Mouse (Mus musculus) induced T-regulatory cell, adult 2 months (primary cell): ENCODE measurements around the gene Psmb3.
"Not testable (repeated sequence)": the region's sequence is repeated elsewhere in the genome, so short reads cannot be mapped to it uniquely, and the experiment has no call there.

Experiments used
- DNase-seq: peaks from one replicate; pipeline ENCODE4 v3.0.0-alpha.2; 2012; ENCODE audit warnings: low read depth

Gene Psmb3

GRCm38 (mm10) chr11:97695712-97696401 lies 7.3 kb upstream of the Psmb3 start:
- DNase-seq: no peak

GRCm38 (mm10) chr11:97696669-97697068 lies 6.5 kb upstream of the Psmb3 start:
- DNase-seq: no peak

GRCm38 (mm10) chr11:97697199-97697890 lies 5.9 kb upstream of the Psmb3 start:
- no peak for DNase-seq

- DNase-seq: no peak
Observed at GRCm38 (mm10) chr11:97697891-97698529, 5.2 kb upstream of the Psmb3 start.

GRCm38 (mm10) chr11:97698741-97699611 lies 4.2 kb upstream of the Psmb3 start:
- DNase-seq: peak; percentile 57

- peak; percentile 67 for DNase-seq
Observed at GRCm38 (mm10) chr11:97699626-97700002, 3.6 kb upstream of the Psmb3 start.

- DNase-seq: peak; percentile 80
Observed at GRCm38 (mm10) chr11:97700003-97700745, 3.0 kb upstream of the Psmb3 start, which contains the start of gene Pcgf2. Gene Pcgf2 (minus strand): TSS chr11:97700497.

- DNase-seq: no peak
Observed at GRCm38 (mm10) chr11:97700746-97701580, 2.2 kb upstream of the Psmb3 start.

- DNase-seq: peak; percentile 59
Observed at GRCm38 (mm10) chr11:97701581-97702392, 1.4 kb upstream of the Psmb3 start.

GRCm38 (mm10) chr11:97702393-97702745 lies 830 bp upstream of the Psmb3 start:
- DNase-seq: peak; percentile 96

- DNase-seq: not testable (repeated sequence)
Observed at GRCm38 (mm10) chr11:97710067-97710466, 6.9 kb downstream of the Psmb3 start.

GRCm38 (mm10) chr11:97711200-97711900 lies 8.2 kb downstream of the Psmb3 start:
- DNase-seq: no peak

GRCm38 (mm10) chr11:97712286-97712685 lies 9.1 kb downstream of the Psmb3 start:
- DNase-seq: no peak

GRCm38 (mm10) chr11:97713896-97714295 lies 10.7 kb downstream of the Psmb3 start:
- no peak for DNase-seq

GRCm38 (mm10) chr11:97714356-97714755 lies 11.2 kb downstream of the Psmb3 start:
- DNase-seq: no peak

GRCm38 (mm10) chr11:97714784-97715760 lies 11.9 kb downstream of the Psmb3 start:
- DNase-seq: no peak

GRCm38 (mm10) chr11:97716021-97716420 lies 12.8 kb downstream of the Psmb3 start:
- DNase-seq: no peak
